Mouse (Mus musculus) layer of hippocampus, adult 9-10 months (tissue): Measurements from ENCODE around the gene Rasgrp2.

Experiments used
- DNase-seq: peaks from one replicate; pipeline ENCODE4 v3.0.0; 2022; ENCODE audit warnings: low spot score

The Rasgrp2 gene

DNA sequence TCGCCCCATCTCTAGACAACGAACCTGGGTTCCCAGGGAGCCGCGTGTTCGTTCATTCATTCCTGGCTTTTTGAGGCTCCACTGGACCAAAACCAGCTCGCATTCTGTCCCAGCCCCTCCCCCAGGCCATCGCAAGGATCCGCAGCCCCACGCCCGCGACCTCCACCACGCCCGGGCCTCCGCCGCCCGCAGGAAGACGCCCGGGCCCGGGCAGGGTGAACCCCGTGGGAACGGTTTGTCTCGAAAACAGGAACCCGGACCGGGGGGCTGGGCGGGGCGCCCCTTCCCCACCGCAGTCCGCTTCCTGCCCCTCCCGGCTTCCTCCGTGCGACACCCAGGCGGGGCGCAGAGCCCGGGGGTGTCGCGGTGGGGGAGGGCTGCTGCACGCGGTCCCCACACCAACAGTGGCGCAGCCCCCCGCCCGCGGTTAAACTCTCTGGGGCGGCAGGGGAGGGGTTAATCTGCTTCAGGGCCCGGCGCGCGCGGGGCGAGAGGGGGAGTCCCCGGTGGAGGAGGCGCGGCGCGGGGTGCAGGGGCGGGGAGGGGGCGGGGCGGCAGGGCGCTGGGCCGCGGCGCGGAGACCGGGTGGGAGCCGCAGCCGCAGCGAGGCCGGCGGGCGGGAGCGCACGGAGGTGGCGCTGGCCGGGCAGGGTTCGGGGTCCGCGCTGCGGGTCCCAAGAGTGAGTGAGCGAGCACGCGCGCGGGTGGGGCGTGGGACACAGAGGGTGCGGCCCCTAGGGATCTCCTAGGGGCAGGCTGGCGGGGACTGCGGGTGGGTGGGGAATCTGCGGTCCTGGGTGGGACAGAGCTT, at the start of gene Rasgrp2:
TSS of gene Rasgrp2 (plus strand) at position 56 of the 811 bp plus-strand sequence.
- no peak for DNase-seq

DNA sequence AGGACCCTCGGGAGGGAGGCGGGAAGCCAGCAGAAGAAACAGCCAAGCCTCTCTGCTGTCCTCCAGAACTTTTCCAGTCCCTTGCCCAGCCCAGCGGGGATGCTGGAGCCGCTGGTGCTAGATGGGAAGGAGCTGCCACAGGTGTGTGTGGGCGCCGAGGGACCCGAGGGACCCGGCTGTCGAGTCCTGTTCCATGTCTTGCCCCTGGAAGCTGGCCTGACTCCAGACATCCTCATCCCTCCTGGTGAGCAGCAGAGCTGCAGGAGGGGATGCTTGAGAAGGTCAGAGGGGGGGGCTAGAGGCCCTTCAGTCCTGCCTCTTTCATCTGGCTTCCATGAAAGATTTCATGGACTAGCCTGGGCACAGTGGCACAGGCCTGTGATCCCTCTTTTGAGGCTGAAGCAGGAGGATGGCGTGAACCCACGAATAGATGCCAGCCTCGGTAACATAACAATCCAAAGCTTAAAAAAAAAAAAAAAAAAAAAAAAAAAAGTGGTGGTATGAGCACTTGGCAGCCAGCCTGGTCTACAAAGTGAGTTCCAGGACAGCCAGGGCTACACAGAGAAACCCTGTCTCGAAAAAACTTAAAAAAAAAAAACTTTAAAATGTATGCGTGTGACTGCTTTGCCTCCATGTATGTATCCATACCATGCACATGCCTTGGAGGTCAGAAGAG, 47.6 kb upstream of the Rasgrp2 start:
- no peak for DNase-seq

DNA sequence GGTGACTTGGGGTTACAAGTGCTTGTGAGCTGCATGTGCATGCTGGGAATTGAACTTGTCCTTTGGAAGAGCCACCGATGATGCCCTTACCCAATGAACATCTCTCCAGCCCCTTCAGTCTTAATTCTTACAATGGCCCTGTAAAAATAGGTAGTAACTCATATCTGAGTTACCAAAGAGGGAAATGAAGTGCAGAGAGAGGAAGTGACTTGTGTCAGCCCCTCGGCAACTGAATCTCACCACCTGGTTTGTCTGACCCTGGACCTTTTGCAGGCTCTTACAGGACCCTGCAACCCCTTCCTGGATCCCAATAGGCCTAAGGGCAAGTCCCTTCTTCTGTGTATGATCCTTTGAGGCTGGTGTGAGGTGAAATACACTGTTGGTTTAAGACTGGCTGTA, 47.0 kb upstream of the Rasgrp2 start:
- no peak for DNase-seq

DNA sequence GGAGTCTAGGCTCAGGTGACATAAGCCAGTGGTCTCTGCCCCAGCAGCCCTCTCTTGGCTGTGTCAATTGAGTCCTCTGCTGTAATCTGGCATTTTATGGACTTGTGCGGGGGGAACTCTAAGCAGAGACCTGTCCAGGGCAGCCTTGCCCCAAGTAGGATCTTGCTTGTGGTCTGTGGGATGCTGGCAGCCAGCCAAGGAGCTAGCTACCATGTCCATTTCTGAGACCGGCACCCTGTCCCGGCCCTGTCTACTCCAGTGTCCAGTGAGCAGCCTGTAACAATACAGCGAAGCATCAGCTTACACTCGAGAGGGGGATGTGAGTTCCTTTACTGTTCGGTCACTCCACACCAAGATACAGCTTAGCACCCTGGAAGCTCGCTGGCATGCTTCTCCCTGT, 45.1 kb upstream of the Rasgrp2 start:
- DNase-seq = no peak

DNA sequence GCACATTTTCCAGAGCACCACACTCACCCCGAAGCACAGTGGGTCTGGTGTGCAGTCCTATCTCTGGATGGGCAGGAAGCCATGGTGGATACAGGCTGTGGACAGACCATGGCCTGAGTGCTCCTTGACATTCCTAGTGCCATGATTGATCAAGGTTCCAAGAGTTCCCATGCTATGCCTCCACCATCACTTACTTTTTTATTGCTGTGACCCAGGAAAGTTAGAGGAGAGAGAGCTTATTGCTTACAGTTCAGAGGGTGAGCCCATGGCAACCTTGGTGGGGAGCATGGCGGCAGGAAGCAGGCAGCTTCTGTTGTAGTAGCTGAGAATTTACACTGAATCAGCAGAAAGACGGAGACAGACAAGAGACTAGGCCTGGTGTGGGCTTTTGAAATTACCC, 37.8 kb upstream of the Rasgrp2 start:
- no peak for DNase-seq

DNA sequence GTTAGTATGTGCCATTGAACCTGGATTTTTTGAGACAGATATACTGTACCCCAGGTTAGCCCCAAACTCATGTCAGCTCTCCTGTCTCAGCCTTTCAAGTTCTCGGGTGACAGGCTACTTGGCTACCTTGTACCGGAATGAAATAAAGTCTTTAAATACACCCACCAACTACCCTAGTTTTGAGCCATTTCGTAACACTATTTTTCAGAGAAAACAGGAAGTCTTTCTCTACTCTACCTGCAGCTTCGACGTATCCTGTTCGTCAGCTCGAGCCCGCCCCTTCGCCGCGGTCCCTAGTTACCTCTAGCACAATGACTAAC, 36.1 kb upstream of the Rasgrp2 start:
- no peak for DNase-seq

DNA sequence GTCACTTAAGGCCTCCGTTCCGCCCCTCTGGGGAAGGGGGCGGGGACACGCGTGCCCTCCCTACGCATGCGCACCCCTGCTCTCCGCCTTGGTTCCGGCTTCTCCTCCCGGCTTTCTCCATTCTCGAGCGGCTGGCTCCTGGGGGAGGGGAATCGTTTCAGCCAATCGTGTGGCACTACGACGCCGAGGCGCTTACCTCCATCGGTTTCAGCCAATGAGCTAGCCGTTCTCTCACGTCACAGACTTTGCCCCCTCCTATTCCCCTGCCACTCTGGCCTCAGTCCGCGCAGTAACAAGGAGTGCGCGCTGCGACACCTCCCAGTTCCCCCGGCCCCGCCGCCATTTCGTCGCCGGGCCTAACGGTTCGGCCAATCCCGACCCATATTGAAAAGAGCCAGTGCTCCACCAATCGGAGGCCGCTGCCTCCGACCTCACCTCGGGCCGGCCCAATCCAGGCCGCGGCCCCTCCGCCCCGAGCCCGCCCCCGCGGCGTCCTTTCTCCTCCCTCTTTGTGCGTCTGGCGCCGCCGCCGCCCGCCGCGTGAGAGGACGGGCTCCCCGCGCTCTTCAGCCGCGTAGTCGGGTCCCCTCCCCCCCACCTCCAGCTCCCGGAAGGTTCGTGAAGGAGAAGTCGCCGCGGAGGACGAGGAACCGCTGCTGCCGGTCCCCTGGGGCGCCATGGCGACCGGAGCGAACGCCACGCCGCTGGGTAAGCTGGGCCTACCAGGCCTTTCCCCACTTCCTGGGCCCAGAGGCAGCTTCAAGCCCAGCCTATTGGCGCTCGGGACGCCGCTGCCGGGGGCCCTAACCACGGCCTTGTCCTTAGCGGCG, 35.5 kb upstream of the Rasgrp2 start, which contains the start of gene Sf1:
TSS of gene Sf1 (plus strand) at position 280 of the 830 bp plus-strand sequence.
- DNase-seq = peak; percentile 97

DNA sequence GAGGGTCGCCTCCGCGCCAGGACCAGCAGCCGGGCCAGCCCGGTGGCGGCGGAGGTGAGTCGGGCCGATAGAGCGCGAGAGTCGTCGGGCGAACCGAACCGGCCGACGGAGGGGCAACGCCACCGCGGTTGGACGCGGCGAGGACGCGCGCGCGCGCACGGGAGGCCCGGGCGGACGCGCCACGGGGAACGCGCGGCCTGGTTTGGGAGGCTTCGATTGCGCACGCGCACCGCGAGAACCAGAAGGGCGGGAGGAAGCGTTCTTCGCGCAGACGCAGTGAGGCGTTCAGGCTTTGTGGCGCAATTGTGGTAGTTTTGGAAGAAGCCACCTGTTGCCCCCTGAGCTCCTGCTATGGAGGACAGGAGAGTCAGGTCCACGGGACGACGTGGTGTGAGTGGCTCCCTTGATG, 34.8 kb upstream of the Rasgrp2 start:
- peak; percentile 76 for DNase-seq

DNA sequence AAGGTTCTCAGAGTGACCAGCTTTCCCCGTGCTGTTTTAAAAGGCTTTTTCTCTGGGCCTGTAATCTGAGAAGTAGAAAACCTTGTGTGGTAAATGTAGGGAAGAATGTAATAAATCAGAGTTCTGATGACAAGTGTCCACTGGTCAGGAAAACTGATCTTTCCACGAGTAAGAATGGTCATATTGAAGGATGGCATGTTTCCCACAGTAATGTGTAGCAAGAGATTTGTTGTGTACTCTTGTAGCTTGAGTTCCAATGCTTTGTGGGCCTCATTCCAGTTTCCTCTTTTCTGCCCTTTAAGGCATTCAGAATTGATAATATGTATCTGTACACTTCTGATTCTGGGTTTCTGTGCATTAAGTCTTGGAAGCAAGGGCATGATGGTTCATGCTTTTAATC, 34.3 kb upstream of the Rasgrp2 start:
- no peak for DNase-seq

DNA sequence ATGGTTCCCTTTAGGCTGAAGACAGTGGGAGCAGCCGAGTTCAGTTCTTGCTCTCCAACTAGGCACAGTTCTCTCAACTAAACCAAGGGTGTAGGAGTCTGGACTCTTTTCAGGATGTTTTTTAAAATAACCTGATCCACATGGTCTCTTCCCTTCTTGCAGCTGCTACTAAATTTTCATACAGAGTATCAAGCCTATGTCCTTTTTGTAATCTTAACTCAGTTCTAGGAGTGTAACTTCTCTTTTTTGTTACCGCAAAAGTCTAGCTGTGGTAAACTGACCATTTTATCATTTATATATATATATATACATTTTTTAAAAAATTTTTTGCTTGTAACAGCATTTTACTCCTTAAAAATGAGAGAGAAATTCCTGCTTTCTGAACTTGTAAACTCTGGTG, 29.0 kb upstream of the Rasgrp2 start:
- DNase-seq = no peak

DNA sequence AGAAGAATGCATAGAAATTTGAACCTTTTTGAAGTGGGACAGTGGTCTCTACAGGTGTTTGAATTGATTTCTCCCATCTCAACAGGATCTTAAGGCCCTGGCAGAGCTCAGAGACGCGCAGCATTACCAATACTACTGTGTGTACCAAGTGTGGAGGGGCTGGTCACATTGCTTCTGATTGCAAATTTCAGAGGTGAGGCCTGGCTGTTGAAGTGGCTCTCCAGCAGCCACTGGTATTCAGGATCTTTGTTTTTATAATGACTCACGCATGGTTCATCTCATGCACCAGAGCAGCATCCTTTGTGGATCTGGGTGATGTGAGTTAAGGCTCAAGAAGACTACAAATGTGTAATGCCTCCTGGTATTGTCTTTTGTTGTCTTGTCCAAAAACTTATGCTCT, 26.7 kb upstream of the Rasgrp2 start:
- no peak for DNase-seq

DNA sequence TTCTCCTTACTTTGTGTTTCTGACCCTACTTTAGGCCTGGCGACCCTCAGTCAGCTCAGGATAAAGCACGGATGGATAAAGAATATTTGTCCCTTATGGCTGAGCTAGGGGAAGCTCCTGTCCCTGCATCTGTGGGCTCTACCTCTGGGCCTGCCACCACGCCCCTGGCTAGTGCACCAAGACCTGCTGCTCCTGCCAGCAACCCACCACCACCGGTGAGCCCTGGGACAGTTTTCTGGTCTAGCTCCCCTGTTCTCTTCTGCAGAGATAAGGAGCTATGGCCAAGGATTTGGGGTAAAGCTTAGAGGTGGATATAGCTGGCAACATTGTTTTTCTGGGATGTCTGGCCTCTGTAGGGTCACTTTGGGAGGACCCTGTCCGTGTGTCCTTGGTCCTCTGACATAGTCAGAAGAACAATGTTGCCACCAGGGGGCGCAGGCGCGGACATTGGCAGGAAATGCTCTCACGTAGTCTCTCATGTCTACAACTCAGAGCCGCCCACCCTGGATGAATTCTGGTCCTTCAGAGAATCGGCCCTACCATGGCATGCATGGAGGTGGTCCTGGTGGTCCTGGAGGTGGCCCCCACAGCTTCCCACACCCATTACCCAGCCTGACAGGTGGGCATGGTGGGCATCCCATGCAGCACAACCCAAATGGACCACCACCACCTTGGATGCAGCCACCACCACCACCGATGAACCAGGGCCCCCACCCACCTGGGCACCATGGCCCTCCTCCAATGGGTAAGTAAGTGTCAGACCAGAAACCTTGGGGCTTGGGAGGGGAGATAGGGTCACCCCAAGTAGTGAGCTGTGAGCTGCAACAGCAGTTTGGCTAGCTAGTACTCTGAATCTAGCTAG, 25.4 kb upstream of the Rasgrp2 start:
- peak; percentile 43 for DNase-seq

DNA sequence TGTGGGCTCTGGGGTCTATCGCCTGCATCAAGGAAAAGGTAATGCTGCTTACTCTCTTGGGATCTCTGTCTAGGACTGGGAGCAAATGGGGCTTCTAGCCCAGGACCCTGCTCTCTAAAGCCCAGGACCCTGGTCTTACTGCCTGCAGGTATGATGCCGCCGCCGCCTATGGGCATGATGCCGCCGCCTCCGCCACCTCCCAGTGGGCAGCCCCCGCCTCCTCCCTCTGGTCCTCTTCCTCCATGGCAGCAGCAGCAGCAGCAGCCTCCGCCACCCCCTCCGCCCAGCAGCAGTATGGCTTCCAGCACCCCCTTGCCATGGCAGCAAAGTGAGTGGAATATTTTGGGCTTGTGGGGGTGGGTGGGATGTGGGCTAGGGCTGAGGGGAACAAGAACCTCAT, 24.6 kb upstream of the Rasgrp2 start:
- no peak for DNase-seq

DNA sequence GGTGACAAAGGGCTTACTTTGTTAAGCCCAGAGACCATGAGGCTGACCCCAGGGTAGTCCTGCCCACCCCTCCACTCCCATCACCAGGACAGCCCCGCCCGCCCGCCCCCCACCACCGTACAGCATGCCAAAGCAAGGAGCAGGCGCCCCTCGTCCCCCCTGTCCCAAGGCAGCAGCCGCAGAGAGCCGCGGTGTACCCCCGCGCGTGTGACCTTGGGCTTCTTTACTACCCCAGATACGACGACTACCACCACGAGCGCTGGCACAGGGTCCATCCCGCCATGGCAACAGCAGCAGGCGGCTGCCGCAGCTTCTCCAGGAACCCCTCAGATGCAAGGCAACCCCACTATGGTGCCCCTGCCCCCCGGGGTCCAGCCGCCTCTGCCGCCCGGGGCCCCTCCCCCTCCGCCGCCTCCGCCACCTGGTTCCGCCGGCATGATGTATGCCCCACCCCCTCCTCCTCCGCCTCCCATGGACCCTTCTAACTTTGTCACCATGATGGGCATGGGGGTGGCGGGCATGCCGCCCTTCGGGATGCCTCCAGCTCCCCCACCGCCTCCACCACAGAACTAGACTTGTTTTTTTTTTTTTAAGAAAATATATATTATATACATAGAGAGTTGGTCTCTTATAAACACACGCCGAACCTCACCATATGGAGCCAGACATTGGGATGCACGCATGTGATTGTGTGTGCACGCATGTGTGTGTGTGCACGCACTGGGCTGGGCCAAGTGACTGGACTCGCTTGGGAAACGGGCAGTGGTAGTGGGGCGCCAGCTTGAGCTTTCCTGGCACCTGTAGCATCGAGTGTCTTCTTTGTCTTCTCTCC, 23.5 kb upstream of the Rasgrp2 start:
- DNase-seq = no peak

DNA sequence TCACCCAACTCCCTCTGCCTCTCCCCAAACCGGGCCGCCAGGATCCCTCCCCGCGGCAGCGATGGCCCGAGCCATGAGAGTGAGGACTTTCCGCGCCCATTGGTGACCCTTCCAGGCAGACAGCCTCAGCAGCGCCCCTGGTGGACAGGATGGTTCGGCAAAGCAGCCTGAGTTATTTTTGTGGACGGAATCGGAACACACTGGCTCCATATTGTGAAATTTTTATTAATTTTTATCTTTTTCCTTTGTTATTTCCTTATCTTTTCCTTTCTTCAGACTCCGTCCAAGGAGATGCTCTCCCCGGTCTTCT, 22.9 kb upstream of the Rasgrp2 start:
- no peak for DNase-seq

DNA sequence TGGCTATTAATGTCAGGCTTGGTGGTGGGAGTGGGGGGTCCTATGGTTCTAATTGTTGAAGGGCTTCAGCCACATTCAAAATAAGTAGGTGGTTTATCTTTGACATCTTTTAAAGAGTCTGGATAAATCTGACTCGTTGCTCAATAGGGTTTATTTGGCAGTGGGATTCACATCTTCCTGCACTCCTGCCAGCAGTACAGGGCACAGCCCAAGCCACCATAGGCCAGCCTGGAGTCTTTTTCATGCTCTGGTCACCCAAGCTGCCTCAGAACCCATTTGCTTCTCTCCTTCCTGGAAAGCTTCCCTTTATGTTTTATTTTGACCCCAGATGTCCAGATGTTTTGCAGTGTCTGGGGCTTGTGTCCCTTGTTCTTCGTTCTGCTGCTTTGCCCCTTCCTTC, 22.5 kb upstream of the Rasgrp2 start:
- DNase-seq = no peak

DNA sequence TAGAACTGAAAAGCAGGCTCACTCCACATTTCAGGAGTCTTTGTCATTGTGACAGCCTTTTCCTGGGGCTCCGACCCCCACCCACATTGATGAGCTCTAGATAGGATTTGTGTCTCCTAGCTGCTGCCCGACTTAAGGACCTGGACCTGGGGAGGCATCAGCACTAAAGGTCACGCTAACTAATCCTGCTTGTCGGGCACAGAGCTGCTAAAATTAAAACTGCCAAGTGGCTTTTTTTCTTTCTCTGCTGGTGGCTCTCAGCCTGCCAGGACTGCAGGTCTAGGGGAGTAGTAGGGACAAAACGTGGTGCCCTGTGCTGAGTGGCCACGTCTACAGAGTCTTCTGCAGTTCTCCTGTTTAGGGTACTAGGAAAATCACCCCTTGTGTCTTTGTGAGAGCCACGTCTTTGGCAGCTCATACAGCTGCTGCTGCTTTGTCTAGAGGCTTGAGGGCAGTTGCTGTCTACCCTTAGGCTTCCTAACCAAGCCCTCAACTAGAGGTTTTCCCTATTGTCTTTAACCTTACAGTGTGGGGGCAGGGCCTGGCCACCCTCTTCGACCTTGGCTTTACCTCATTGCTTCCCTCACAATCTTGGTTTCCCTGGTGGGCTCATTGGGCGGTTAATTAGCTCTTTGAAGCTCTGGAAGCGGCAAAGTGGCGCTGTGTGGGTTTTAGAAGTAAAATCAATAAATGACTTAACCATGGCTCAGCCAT, 21.7 kb upstream of the Rasgrp2 start:
- DNase-seq = no peak

DNA sequence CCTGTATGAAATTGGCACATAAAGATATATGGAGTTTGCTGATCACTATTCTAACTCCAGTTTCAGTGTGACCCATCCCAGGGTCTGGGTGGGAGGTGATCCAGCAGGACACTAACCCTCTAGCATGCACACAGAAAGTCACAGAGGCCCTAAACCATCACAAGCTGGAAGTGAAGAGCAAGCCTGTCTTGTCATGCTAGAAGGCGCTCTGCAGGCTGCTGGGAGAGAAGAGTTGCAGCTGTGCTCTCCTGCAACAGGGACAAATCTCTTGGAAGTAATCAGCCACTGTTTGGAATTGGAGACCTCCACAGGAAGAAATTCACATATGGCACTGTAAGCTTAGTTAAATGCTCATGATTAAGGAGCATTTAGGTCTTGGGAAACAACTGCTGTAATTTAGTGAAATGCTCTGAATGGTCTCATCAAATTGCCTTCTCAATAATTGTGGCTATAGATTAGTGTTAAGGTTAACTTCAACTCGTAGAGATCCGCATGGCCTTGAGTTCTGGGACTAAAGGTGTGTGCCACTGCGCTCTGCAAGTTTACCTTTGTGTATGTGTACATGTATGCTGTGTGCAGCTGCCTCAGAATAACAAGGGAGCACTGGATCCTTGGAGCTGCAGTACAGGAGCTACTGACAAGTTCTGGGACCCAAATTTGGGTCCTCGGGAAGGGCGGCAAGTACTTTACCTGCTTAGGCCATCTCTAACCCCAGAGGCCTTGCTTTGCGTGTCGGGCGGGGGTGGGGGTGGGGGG, 18.6 kb upstream of the Rasgrp2 start:
- DNase-seq = no peak

DNA sequence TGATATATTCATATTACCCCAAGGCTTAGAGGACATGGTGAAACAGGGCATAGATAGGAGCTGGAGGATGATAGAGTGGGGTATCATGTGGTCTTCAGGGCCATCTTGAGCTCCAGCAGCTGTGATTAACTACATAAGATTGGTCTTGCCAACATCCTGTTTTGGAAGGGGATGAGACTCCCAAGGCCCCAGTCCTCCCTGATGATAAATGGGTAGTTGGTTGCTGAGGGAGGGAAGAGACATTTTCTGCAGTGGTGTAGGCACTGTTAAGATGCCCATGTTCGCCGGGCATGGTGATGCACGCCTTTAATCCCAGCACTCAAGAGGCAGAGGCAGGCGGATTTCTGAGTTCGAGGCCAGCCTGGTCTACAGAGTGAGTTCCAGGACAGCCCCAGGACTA, 17.9 kb upstream of the Rasgrp2 start:
- DNase-seq = no peak
